Mouse (Mus musculus): ENCODE results near the gene Smim13.
A peak's percentile ranks its signal among the peaks of the same experiment; 100 is the strongest.
"Not testable (repeated sequence)": the region's sequence is repeated elsewhere in the genome, so short reads cannot be mapped to it uniquely, and the experiment has no call there.

The Smim13 gene

GRCm38 (mm10) chr13:41238035-41238804 lies 11.4 kb upstream of the Smim13 start:
- no peak for DNase-seq (ENCODE audit: low spot score)

GRCm38 (mm10) chr13:41238805-41239130 lies 10.9 kb upstream of the Smim13 start:
- no peak for DNase-seq (ENCODE audit: low spot score)

- DNase-seq (ENCODE audit: low spot score): no peak
Observed at GRCm38 (mm10) chr13:41241557-41241956, 8.1 kb upstream of the Smim13 start.

GRCm38 (mm10) chr13:41244306-41244830 lies 5.3 kb upstream of the Smim13 start:
- peak; percentile 28 for DNase-seq (ENCODE audit: low spot score)

GRCm38 (mm10) chr13:41248751-41249520 lies 708 bp upstream of the Smim13 start:
- no peak for DNase-seq (ENCODE audit: low spot score)

GRCm38 (mm10) chr13:41250318-41250981 lies 806 bp downstream of the Smim13 start:
- DNase-seq (ENCODE audit: low spot score): peak; percentile 15

GRCm38 (mm10) chr13:41251232-41251631 lies 1.6 kb downstream of the Smim13 start:
- DNase-seq (ENCODE audit: low spot score): not testable (repeated sequence)

- peak; percentile 13 for DNase-seq (ENCODE audit: low spot score)
Observed at GRCm38 (mm10) chr13:41251667-41252066, 2.0 kb downstream of the Smim13 start.

- no peak for DNase-seq (ENCODE audit: low spot score)
Observed at GRCm38 (mm10) chr13:41252141-41252540, 2.5 kb downstream of the Smim13 start.

- DNase-seq (ENCODE audit: low spot score): no peak
Observed at GRCm38 (mm10) chr13:41252736-41253135, 3.1 kb downstream of the Smim13 start.

GRCm38 (mm10) chr13:41256126-41256525 lies 6.5 kb downstream of the Smim13 start:
- DNase-seq (ENCODE audit: low spot score): no peak

GRCm38 (mm10) chr13:41256962-41257361 lies 7.3 kb downstream of the Smim13 start:
- DNase-seq (ENCODE audit: low spot score): no peak

- no peak for DNase-seq (ENCODE audit: low spot score)
Observed at GRCm38 (mm10) chr13:41257851-41258250, 8.2 kb downstream of the Smim13 start.

GRCm38 (mm10) chr13:41261617-41262016 lies 12.0 kb downstream of the Smim13 start:
- not testable (repeated sequence) for DNase-seq (ENCODE audit: low spot score)

GRCm38 (mm10) chr13:41263304-41264006 lies 13.8 kb downstream of the Smim13 start:
- no peak for DNase-seq (ENCODE audit: low spot score)

GRCm38 (mm10) chr13:41267827-41268408 lies 18.3 kb downstream of the Smim13 start:
- peak; percentile 7 for DNase-seq (ENCODE audit: low spot score)

GRCm38 (mm10) chr13:41273927-41274650 lies 24.4 kb downstream of the Smim13 start, which contains the start of gene Gm17364:
TSS of gene Gm17364 (minus strand) at chr13:41273977.
- DNase-seq (ENCODE audit: low spot score): no peak

GRCm38 (mm10) chr13:41280696-41281095 lies 31.1 kb downstream of the Smim13 start:
- no peak for DNase-seq (ENCODE audit: low spot score)

GRCm38 (mm10) chr13:41283256-41283655 lies 33.6 kb downstream of the Smim13 start:
- no peak for DNase-seq (ENCODE audit: low spot score)

GRCm38 (mm10) chr13:41285448-41285847 lies 35.8 kb downstream of the Smim13 start:
- no peak for DNase-seq (ENCODE audit: low spot score)

GRCm38 (mm10) chr13:41286285-41286684 lies 36.6 kb downstream of the Smim13 start:
- no peak for DNase-seq (ENCODE audit: low spot score)
